Mouse (Mus musculus): ENCODE data around the gene Gm6793.

The Gm6793 gene

GRCm38 (mm10) chr8:111989911-111990310 is 24.9 kb downstream of the Gm6793 start:
- DNase-seq (ENCODE audit: extremely low spot score, low read depth, low spot score), result peak; percentile 78

GRCm38 (mm10) chr8:111984511-111984910 is 30.3 kb downstream of the Gm6793 start:
- no peak for DNase-seq (ENCODE audit: extremely low spot score, low read depth, low spot score)

- DNase-seq (ENCODE audit: extremely low spot score, low read depth, low spot score), result no peak
These were observed 32.7 kb downstream of the Gm6793 start for GRCm38 (mm10) chr8:111982116-111982515.

GRCm38 (mm10) chr8:111978147-111978546 is 36.7 kb downstream of the Gm6793 start:
- DNase-seq (ENCODE audit: extremely low spot score, low read depth, low spot score), result no peak

GRCm38 (mm10) chr8:111976326-111976725 is 38.5 kb downstream of the Gm6793 start:
- DNase-seq (ENCODE audit: extremely low spot score, low read depth, low spot score), result no peak

GRCm38 (mm10) chr8:111975706-111976105 is 39.1 kb downstream of the Gm6793 start:
- no peak for DNase-seq (ENCODE audit: extremely low spot score, low read depth, low spot score)

GRCm38 (mm10) chr8:111974138-111974537 is 40.7 kb downstream of the Gm6793 start:
- DNase-seq (ENCODE audit: extremely low spot score, low read depth, low spot score), result no peak

- no peak for DNase-seq (ENCODE audit: extremely low spot score, low read depth, low spot score)
These were observed 45.8 kb downstream of the Gm6793 start for GRCm38 (mm10) chr8:111968991-111969390.

GRCm38 (mm10) chr8:111968541-111968940 is 46.3 kb downstream of the Gm6793 start:
- no peak for DNase-seq (ENCODE audit: extremely low spot score, low read depth, low spot score)

- no peak for DNase-seq (ENCODE audit: extremely low spot score, low read depth, low spot score)
These were observed 47.5 kb downstream of the Gm6793 start for GRCm38 (mm10) chr8:111967246-111967870.

- DNase-seq (ENCODE audit: extremely low spot score, low read depth, low spot score), result no peak
These were observed 49.8 kb downstream of the Gm6793 start for GRCm38 (mm10) chr8:111964849-111965561.

GRCm38 (mm10) chr8:111964351-111964750 is 50.5 kb downstream of the Gm6793 start:
- DNase-seq (ENCODE audit: extremely low spot score, low read depth, low spot score), result no peak

GRCm38 (mm10) chr8:111963546-111963945 is 51.3 kb downstream of the Gm6793 start:
- no peak for DNase-seq (ENCODE audit: extremely low spot score, low read depth, low spot score)

Data from hindlimb bud, embryonic 11.5 days (tissue).